Mouse (Mus musculus) small intestine, adult 2 months (tissue): Measurements from ENCODE around the gene Sap18b. TPM values are rescaled to one million over a fixed set of nuclear protein-coding genes. Genes with fewer than 3 reads are reported as not detected.

Experiments
- H3K27ac ChIP-seq: fragments of 200-500 bp; 2 replicates; pipeline ENCODE4 v1.5.1; 2012; ENCODE audit warnings: low read depth, low read length, control low read depth, inconsistent platforms; ENCODE audit not compliant: insufficient read depth
- H3K27me3 ChIP-seq: fragments of 200-500 bp; 2 replicates; pipeline ENCODE4 v1.6.1; 2012; ENCODE audit warnings: mild to moderate bottlenecking, moderate library complexity, low read length, inconsistent platforms; ENCODE audit not compliant: control insufficient read depth, insufficient read depth
- H3K36me3 ChIP-seq: fragments of 200-500 bp; 2 replicates; pipeline ENCODE4 v1.6.1; 2012; ENCODE audit warnings: mild to moderate bottlenecking, low read length, control low read depth, inconsistent platforms; ENCODE audit not compliant: control insufficient read depth, insufficient read depth
- H3K4me1 ChIP-seq: fragments of 200-500 bp; 2 replicates; pipeline ENCODE4 v1.6.1; 2012; ENCODE audit warnings: low read length, inconsistent platforms, mixed read lengths; ENCODE audit not compliant: control insufficient read depth, insufficient read depth, insufficient read length
- H3K4me3 ChIP-seq: fragments of 200-500 bp; 2 replicates; pipeline ENCODE4 v1.5.1; 2012; ENCODE audit warnings: low read depth, mild to moderate bottlenecking, control low read depth, inconsistent platforms, low read length, moderate library complexity
- CTCF ChIP-seq: fragments of 200-500 bp; IDR thresholded peaks from 2 replicates; pipeline ENCODE4 v1.5.1; 2012; ENCODE audit warnings: low read depth, mild to moderate bottlenecking, control low read depth, inconsistent platforms, low read length, moderate library complexity, mixed read lengths; ENCODE audit not compliant: insufficient replicate concordance, insufficient read length; ENCODE audit errors: extremely low read depth
- POLR2A ChIP-seq: fragments of 200-500 bp; IDR thresholded peaks from 2 replicates; pipeline ENCODE4 v1.6.1; 2012; ENCODE audit warnings: low read depth, mild to moderate bottlenecking, control low read depth, inconsistent platforms, low read length, moderate library complexity
- whole genome bisulfite sequencing: fragments of 180-500 bp; shearing (Covaris S2); methylation state at CpG from one replicate; pipeline ENCODE4 v1.1.7; 2018; 5-methylcytosine and 5-hydroxymethylcytosine counted together
- polyA plus RNA-seq: library from polyadenylated mRNA; depleted of rRNA; stranded (reverse); fragments of >200 nt; gene quantifications from 2 replicates; pipeline ENCODE4 v1.2.3, GENCODE M21; 2012

The Sap18b gene
- polyA plus RNA-seq, 1 experiment = 30.4 TPM

DNA sequence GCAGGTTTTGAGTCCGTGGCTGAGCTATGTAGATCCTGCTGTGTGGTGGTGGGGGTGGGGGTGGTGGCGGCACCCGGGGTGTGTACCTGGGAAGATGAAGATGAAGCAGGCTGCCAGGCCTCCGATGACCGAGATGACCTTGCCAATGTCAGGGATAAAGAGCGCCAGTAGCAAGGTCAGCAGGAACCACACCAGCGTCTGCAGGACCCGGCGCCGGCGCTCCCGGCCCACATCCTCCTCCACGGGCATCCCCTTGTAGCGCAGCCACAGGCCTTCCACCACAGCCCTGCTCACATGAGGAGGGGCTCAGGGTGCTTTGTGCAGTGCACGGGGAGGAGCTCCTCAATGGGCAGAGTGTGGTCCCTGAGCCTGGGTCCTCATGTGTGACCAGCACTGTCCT lies 16.3 kb downstream of the Sap18b start:
- WGBS = 91% methylated on average over 15 of the region's 15 CpGs
- H3K4me3 ChIP-seq = no peak overlapping the region
- no peaks in the 10 kb centered on the region for H3K27me3 ChIP-seq
- H3K4me1 ChIP-seq = no peaks in the 10 kb centered on the region
- peaks cover 22% of the 10 kb centered on the region for H3K36me3 ChIP-seq
- TF ChIP-seq CTCF = no peak
- TF ChIP-seq POLR2A = no peak
- no peak overlapping the region for H3K27ac ChIP-seq

- Histone ChIP-seq H3K27ac (no peak overlapping the region), H3K4me1 (no peaks in the 10 kb centered on the region), H3K27me3 (no peaks in the 10 kb centered on the region), H3K4me3 (no peak overlapping the region), H3K36me3 (peaks cover 27% of the 10 kb centered on the region)
- 95% methylated on average over 6 of the region's 6 CpGs for WGBS
- TF ChIP-seq POLR2A (no peak), CTCF (no peak)
Measured at GRCm38 (mm10) chr8:95843968-95844367, 18.8 kb downstream of the Sap18b start.

GRCm38 (mm10) chr8:95845026-95845425 lies 19.9 kb downstream of the Sap18b start:
- H3K4me3 ChIP-seq = no peak overlapping the region
- no peak overlapping the region for H3K27ac ChIP-seq
- no peaks in the 10 kb centered on the region for H3K27me3 ChIP-seq
- WGBS = 91% methylated on average over 7 of the region's 7 CpGs
- no peak for TF ChIP-seq POLR2A
- TF ChIP-seq CTCF = no peak
- H3K36me3 ChIP-seq = peaks cover 26% of the 10 kb centered on the region
- no peaks in the 10 kb centered on the region for H3K4me1 ChIP-seq

DNA sequence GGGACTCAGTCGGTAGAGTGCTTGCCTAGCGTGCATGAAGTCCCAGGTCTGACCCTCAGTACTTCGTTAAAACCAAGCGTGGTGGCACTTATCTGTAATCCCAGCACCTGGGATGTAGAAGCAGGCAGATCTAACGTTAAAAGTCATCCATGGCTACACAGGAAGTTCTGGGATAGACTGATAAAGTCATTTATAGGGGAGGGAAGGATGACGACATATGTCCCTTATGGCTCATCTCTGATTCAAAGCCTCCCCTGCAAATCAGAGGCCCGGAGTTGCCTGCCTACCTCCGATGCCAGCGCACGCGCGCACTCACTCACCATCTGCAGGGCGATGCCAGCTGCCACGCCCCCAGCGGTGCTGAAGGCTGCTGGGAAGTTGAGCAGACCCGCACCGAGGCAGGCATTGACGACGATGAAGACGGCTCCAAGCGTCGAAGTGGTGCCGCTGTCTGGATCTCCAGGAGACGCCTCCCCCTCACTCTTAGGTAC lies 23.0 kb downstream of the Sap18b start:
- no peak for TF ChIP-seq CTCF
- TF ChIP-seq POLR2A = no peak
- Histone ChIP-seq H3K27me3 (no peaks in the 10 kb centered on the region), H3K27ac (no peak overlapping the region), H3K36me3 (peaks cover 17% of the 10 kb centered on the region; the same call in 1 of the 2 replicates), H3K4me1 (peaks cover 3% of the 10 kb centered on the region; the same call in 1 of the 2 replicates), H3K4me3 (no peak overlapping the region)
- 83% methylated on average over 24 of the region's 24 CpGs for WGBS

DNA sequence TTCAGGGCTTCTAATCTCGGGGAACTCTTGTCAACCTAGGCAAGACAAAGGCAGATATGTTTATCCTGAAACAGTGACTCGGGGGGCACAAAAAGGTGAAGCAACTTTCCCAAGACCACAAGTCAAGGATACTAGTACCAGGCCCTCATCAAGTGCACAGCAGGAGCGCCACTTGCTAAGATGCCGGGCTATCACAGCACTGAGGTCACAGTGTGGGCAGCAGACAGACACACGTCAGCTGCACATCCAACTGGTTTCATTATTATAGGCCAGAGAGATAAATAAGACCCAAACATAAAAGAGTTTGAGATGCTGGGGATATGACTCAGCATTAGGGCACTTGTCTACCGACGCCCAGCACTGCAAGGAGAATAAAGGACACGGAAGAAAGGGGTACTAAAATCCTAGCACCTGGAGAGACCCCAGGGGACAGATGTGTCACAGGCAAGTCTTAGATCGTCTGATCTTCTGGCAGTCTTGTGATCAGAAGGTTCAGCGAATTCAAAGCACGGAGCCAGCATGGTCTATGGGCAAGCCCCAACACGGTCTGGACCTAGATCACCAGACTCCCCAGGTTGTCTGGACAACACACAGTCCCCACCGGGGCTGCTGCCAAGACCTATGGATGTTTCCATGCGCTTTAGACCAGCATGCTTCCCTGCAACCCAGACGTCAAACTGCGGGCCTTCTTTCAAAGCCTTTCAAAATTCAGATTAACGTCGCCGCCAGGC lies 23.8 kb downstream of the Sap18b start:
- no peak overlapping the region for H3K27ac ChIP-seq
- TF ChIP-seq POLR2A = no peak
- TF ChIP-seq CTCF = no peak
- WGBS = 93% methylated on average over 19 of the region's 19 CpGs
- H3K4me1 ChIP-seq = peaks cover 3% of the 10 kb centered on the region; the same call in 1 of the 2 replicates
- H3K36me3 ChIP-seq = peaks cover 15% of the 10 kb centered on the region; the same call in 1 of the 2 replicates
- no peaks in the 10 kb centered on the region for H3K27me3 ChIP-seq
- no peak overlapping the region for H3K4me3 ChIP-seq

DNA sequence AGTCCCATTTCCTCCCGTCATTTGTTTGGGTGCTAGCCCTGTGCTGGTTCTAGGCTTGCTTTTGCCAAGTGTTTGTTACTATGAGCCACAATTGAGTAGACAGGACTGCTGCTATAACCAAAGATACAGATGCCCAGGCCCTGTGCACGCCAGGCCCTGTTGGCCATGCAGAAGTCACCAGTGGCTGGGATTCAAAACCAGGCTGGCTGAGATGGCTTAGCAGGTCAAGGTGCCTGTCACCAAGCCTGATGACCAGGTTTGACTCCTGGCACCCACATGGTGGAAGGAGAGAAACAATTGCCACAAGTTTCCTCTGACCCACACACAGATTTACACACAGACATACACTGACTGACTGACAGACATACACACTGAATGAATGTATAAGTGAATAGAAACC lies 25.2 kb downstream of the Sap18b start:
- TF ChIP-seq POLR2A (no peak), CTCF (no peak)

GRCm38 (mm10) chr8:95852290-95852689 lies 27.1 kb downstream of the Sap18b start:
- WGBS = 6% methylated on average over 4 of the region's 4 CpGs
- Histone ChIP-seq H3K36me3 (peaks cover 5% of the 10 kb centered on the region; the same call in 1 of the 2 replicates), H3K27ac (0 out of 2 replicates have a peak overlapping the region, but pooled peaks have one; percentile 8), H3K27me3 (no peaks in the 10 kb centered on the region), H3K4me1 (peaks cover 3% of the 10 kb centered on the region; the same call in 1 of the 2 replicates), H3K4me3 (peak overlapping the region; percentile 86)
- TF ChIP-seq CTCF = peak; percentile 18; the same call in 1 of the 2 replicates
- TF ChIP-seq POLR2A = no peak

More for the DNA sequence above, 25.2 kb downstream of the Sap18b start:
- H3K36me3 ChIP-seq = peaks cover 6% of the 10 kb centered on the region; the same call in 1 of the 2 replicates
- peaks cover 3% of the 10 kb centered on the region; the same call in 1 of the 2 replicates for H3K4me1 ChIP-seq
- H3K27me3 ChIP-seq = no peaks in the 10 kb centered on the region
- WGBS = 99% methylated on average over 2 of the region's 2 CpGs
- H3K27ac ChIP-seq = no peak overlapping the region
- no peak overlapping the region for H3K4me3 ChIP-seq
